Mouse (Mus musculus) forebrain, postnatal 0 days (tissue): ENCODE measurements at regions not wholly inside any gene's neighbourhood (a gene's known extent, or its start where the extent isn't known, plus 50 kb on each side); places are given as distances from the start of the nearest gene placed in this dataset.

Experiments used
- ATAC-seq: fragments of 200-750 bp; cut with Nextera tagmentation; 2 replicates; pipeline ENCODE4 v1.8.0; 2017; ENCODE audit warnings: mild to moderate bottlenecking, moderate library complexity
- DNase-seq: peaks from one replicate; pipeline ENCODE4 v3.0.0-alpha.2; 2015
- H3K27ac ChIP-seq: fragments of 300-500 bp; sonication (generic); 2 replicates; pipeline ENCODE4 v1.5.1; 2014; ENCODE audit warnings: low read depth, mild to moderate bottlenecking, antibody characterized with exemption, low read length, moderate library complexity, mixed read lengths
- H3K27me3 ChIP-seq: fragments of 300-500 bp; sonication (generic); 2 replicates; pipeline ENCODE4 v1.6.1; 2014; ENCODE audit warnings: mild to moderate bottlenecking, low read length, mixed read lengths; ENCODE audit not compliant: insufficient read depth
- H3K36me3 ChIP-seq: fragments of 300-500 bp; sonication (generic); 2 replicates; pipeline ENCODE4 v1.6.1; 2014; ENCODE audit warnings: mild to moderate bottlenecking, moderate library complexity; ENCODE audit not compliant: insufficient read depth
- H3K4me1 ChIP-seq: fragments of 300-500 bp; sonication (generic); 2 replicates; pipeline ENCODE4 v1.6.1; 2014; ENCODE audit warnings: antibody characterized with exemption; ENCODE audit not compliant: insufficient read depth
- H3K4me2 ChIP-seq: fragments of 300-500 bp; sonication (generic); 2 replicates; pipeline ENCODE4 v1.6.1; 2014; ENCODE audit warnings: low read depth, mild to moderate bottlenecking, moderate library complexity
- H3K4me3 ChIP-seq: fragments of 300-500 bp; sonication (generic); 2 replicates; pipeline ENCODE4 v1.5.1; 2014; ENCODE audit warnings: low read depth, low read length, mixed read lengths
- H3K9ac ChIP-seq: fragments of 300-500 bp; sonication (generic); 2 replicates; pipeline ENCODE4 v1.6.1; 2014; ENCODE audit warnings: mild to moderate bottlenecking
- H3K9me3 ChIP-seq: fragments of 300-500 bp; sonication (generic); 2 replicates; pipeline ENCODE4 v1.6.1; 2016; ENCODE audit warnings: low read length
- CTCF ChIP-seq: sonication (generic); IDR thresholded peaks from 2 replicates; pipeline ENCODE4 v1.5.1; 2016; ENCODE audit warnings: antibody characterized with exemption, control low read depth, low read depth
- WGBS: fragments of 180-500 bp; shearing (Covaris S2); extraction: QIAGEN DNeasy Blood & Tissue Kit; methylation state at CpG from one replicate; pipeline ENCODE4 v1.1.7; 2014; 5-methylcytosine and 5-hydroxymethylcytosine counted together

- no peak overlapping the region for H3K4me2 ChIP-seq
- no peak overlapping the region for H3K27ac ChIP-seq
- H3K36me3 ChIP-seq: no peaks in the 10 kb centered on the region
- H3K27me3 ChIP-seq: no peaks in the 10 kb centered on the region
- H3K9ac ChIP-seq: no peak overlapping the region
- H3K4me1 ChIP-seq: no peaks in the 10 kb centered on the region
- DNase-seq (no peak), ATAC-seq (no peak)
- 67% methylated on average over 1 of the region's 1 CpGs for WGBS
- no peak overlapping the region for H3K4me3 ChIP-seq
- H3K9me3 ChIP-seq: no peaks in the 10 kb centered on the region
- TF ChIP-seq CTCF: no peak
Measured at GRCm38 (mm10) chr12:39307746-39308145, 528.6 kb downstream of the Etv1 start.

- Histone ChIP-seq H3K4me1 (no peaks in the 10 kb centered on the region), H3K27ac (no peak overlapping the region), H3K9ac (no peak overlapping the region), H3K36me3 (no peaks in the 10 kb centered on the region), H3K4me2 (no peak overlapping the region), H3K27me3 (no peaks in the 10 kb centered on the region), H3K4me3 (no peak overlapping the region), H3K9me3 (no peaks in the 10 kb centered on the region)
- DNase-seq: peak; percentile 32
- 45% methylated on average over 3 of the region's 3 CpGs for WGBS
- TF ChIP-seq CTCF: no peak
- ATAC-seq: peak; percentile 47
Measured at GRCm38 (mm10) chr12:39309905-39310304, 530.7 kb downstream of the Etv1 start.

- TF ChIP-seq CTCF: no peak
- Histone ChIP-seq H3K9ac (no peak overlapping the region), H3K4me1 (no peaks in the 10 kb centered on the region), H3K4me3 (no peak overlapping the region), H3K9me3 (no peaks in the 10 kb centered on the region), H3K27ac (no peak overlapping the region), H3K27me3 (no peaks in the 10 kb centered on the region), H3K36me3 (no peaks in the 10 kb centered on the region), H3K4me2 (no peak overlapping the region)
- 0 out of 2 replicates have a peak, but pooled peaks have one; percentile 38 for ATAC-seq
- DNase-seq: peak; percentile 7
- WGBS: 62% methylated on average over 4 of the region's 4 CpGs
Measured at GRCm38 (mm10) chr12:39317229-39317628, 538.0 kb downstream of the Etv1 start.

GRCm38 (mm10) chr12:39321453-39321852 lies 542.3 kb downstream of the Etv1 start:
- Histone ChIP-seq H3K4me3 (no peak overlapping the region), H3K4me1 (no peaks in the 10 kb centered on the region), H3K27me3 (no peaks in the 10 kb centered on the region), H3K9me3 (no peaks in the 10 kb centered on the region), H3K4me2 (no peak overlapping the region), H3K9ac (no peak overlapping the region), H3K36me3 (no peaks in the 10 kb centered on the region), H3K27ac (no peak overlapping the region)
- DNase-seq (no peak), ATAC-seq (no peak)
- WGBS: 81% methylated on average over 1 of the region's 1 CpGs
- no peak for TF ChIP-seq CTCF

- no peak overlapping the region for H3K4me2 ChIP-seq
- H3K9ac ChIP-seq: no peak overlapping the region
- WGBS: 50% methylated on average over 7 of the region's 7 CpGs
- no peak overlapping the region for H3K4me3 ChIP-seq
- no peak overlapping the region for H3K27ac ChIP-seq
- H3K36me3 ChIP-seq: no peaks in the 10 kb centered on the region
- TF ChIP-seq CTCF: no peak
- no peaks in the 10 kb centered on the region for H3K4me1 ChIP-seq
- DNase-seq (peak; percentile 21), ATAC-seq (no peak)
- no peaks in the 10 kb centered on the region for H3K9me3 ChIP-seq
- no peaks in the 10 kb centered on the region for H3K27me3 ChIP-seq
Measured at GRCm38 (mm10) chr12:39326157-39326556, 547.0 kb downstream of the Etv1 start.

GRCm38 (mm10) chr12:39326668-39327299 lies 547.6 kb downstream of the Etv1 start:
- no peak overlapping the region for H3K9ac ChIP-seq
- no peaks in the 10 kb centered on the region for H3K4me1 ChIP-seq
- H3K4me3 ChIP-seq: no peak overlapping the region
- no peaks in the 10 kb centered on the region for H3K9me3 ChIP-seq
- ATAC-seq: no peak
- no peak overlapping the region for H3K27ac ChIP-seq
- H3K4me2 ChIP-seq: no peak overlapping the region
- no peaks in the 10 kb centered on the region for H3K36me3 ChIP-seq
- DNase-seq: no peak
- no peak for TF ChIP-seq CTCF
- 81% methylated on average over 4 of the region's 4 CpGs for WGBS
- no peaks in the 10 kb centered on the region for H3K27me3 ChIP-seq

GRCm38 (mm10) chr12:39328377-39328776 lies 549.2 kb downstream of the Etv1 start:
- Histone ChIP-seq H3K36me3 (no peaks in the 10 kb centered on the region), H3K4me2 (no peak overlapping the region), H3K4me1 (no peaks in the 10 kb centered on the region), H3K27ac (no peak overlapping the region), H3K9me3 (no peaks in the 10 kb centered on the region), H3K9ac (no peak overlapping the region), H3K27me3 (no peaks in the 10 kb centered on the region), H3K4me3 (no peak overlapping the region)
- DNase-seq (no peak), ATAC-seq (no peak)
- no peak for TF ChIP-seq CTCF
